Mouse (Mus musculus): ENCODE data around the gene Fignl1. TPM values are rescaled to one million over a fixed set of nuclear protein-coding genes. Genes with fewer than 3 reads are reported as not detected.

The Fignl1 gene
- total and polyA plus RNA-seq, 3 experiments = 34.2 to 59.9 (median 51.2) TPM

- peaks cover 6% of the 10 kb centered on the region; the same call in 1 of the 2 replicates for H3K79me2 ChIP-seq (ENCODE audit: control insufficient read depth, insufficient read depth, low read length, poor library complexity)
- H3K9ac ChIP-seq (ENCODE audit: control insufficient read depth, low read depth, low read length, poor library complexity, severe bottlenecking) = peak overlapping the region; percentile 19; the same call in 1 of the 2 replicates
- H3K4me3 ChIP-seq (ENCODE audit: control insufficient read depth in 1 of 2, insufficient read depth in 1 of 2, low read depth in 2 of 2, low read length in 2 of 2) = no peak overlapping the region
- peaks cover 18 to 36% of the 10 kb centered on the region in 2 experiments for H3K36me3 ChIP-seq (ENCODE audit: control insufficient read depth in 1 of 2, insufficient read depth in 2 of 2, low read length in 2 of 2)
- no peaks in the 10 kb centered on the region for H3K27me3 ChIP-seq (ENCODE audit: control insufficient read depth in 1 of 2, insufficient read depth in 2 of 2, low read length in 2 of 2)
- peak; percentile 95 for DNase-seq (ENCODE audit: low read depth, low spot score)
- no peaks in the 10 kb centered on the region for H3K9me3 ChIP-seq (replicated peaks; ENCODE audit: insufficient read depth, low read length)
- peaks cover 11 to 18% of the 10 kb centered on the region in 2 experiments for H3K4me1 ChIP-seq (ENCODE audit: control insufficient read depth in 1 of 2, insufficient read depth in 2 of 2, low read length in 2 of 2)
- peak overlapping the region; percentile 84 for H3K27ac ChIP-seq (ENCODE audit: control insufficient read depth, low read depth, low read length)
- TF ChIP-seq UBTF (IDR thresholded peaks at IDR 0.05; ENCODE audit: borderline replicate concordance, insufficient read depth, low read depth, low read length) (no peak), USF1 (IDR thresholded peaks at IDR 0.05; ENCODE audit: low read depth, low read length) (no peak), RCOR1 (IDR thresholded peaks at IDR 0.05; ENCODE audit: low read depth, low read length) (no peak), RAD21 (IDR thresholded peaks at IDR 0.05; ENCODE audit: low read depth, low read length) (peak; percentile 99), TAL1 (IDR thresholded peaks at IDR 0.05; ENCODE audit: low read length) (peak; percentile 69), NRF1 (IDR thresholded peaks at IDR 0.05; ENCODE audit: insufficient read depth, low read depth, low read length, poor library complexity, severe bottlenecking) (no peak), SIN3A (IDR thresholded peaks at IDR 0.05; ENCODE audit: low read length) (peak; percentile 75), ETS1 (IDR thresholded peaks at IDR 0.05; ENCODE audit: low read depth, low read length) (0 out of 2 replicates have a peak, but pooled peaks have one; percentile 50), CHD1 (IDR thresholded peaks at IDR 0.05; ENCODE audit: low read depth, low read length) (no peak), TCF12 (IDR thresholded peaks at IDR 0.05; ENCODE audit: low read depth, low read length) (peak; percentile 81), POLR2A (IDR thresholded peaks at IDR 0.05; ENCODE audit: control insufficient read depth in 1 of 2, insufficient read depth in 1 of 2, low read depth in 1 of 2, low read length in 2 of 2, poor library complexity in 1 of 2) (peak in 1 of 2 experiments; percentile 33; a peak in 1 of 4 replicates), EP300 (IDR thresholded peaks at IDR 0.05; ENCODE audit: low read depth in 1 of 2, low read length in 2 of 2) (peak; percentile 92 to 93), MEF2A (IDR thresholded peaks at IDR 0.05; ENCODE audit: extremely low read depth, insufficient replicate concordance, low read depth, low read length, poor library complexity, severe bottlenecking) (no peak), HCFC1 (IDR thresholded peaks at IDR 0.05; ENCODE audit: low read depth, low read length) (peak; percentile 48; the same call in 1 of the 2 replicates), KAT2A (conservative IDR thresholded peaks at IDR 0.05; ENCODE audit: low read depth, low read length) (no peak), ZNF384 (IDR thresholded peaks at IDR 0.05; ENCODE audit: low read depth, low read length) (no peak), JUND (IDR thresholded peaks at IDR 0.05; ENCODE audit: low read depth, low read length) (peak; percentile 80; the same call in 1 of the 2 replicates), NELFE (IDR thresholded peaks at IDR 0.05; ENCODE audit: low read depth, low read length) (no peak), E2F4 (IDR thresholded peaks at IDR 0.05; ENCODE audit: borderline replicate concordance, low read depth, low read length) (no peak), SMC3 (IDR thresholded peaks at IDR 0.05; ENCODE audit: low read depth, low read length) (peak; percentile 99), ZKSCAN1 (IDR thresholded peaks at IDR 0.05; ENCODE audit: low read depth, low read length) (no peak), POLR2AphosphoS2 (IDR thresholded peaks at IDR 0.05; ENCODE audit: low read length) (no peak), CHD2 (IDR thresholded peaks at IDR 0.05; ENCODE audit: low read length) (no peak), CTCF (IDR thresholded peaks at IDR 0.05 in 2 of 3, conservative IDR thresholded peaks at IDR 0.05 in 1 of 3; ENCODE audit: control insufficient read depth in 1 of 3, insufficient read depth in 1 of 3, low read depth in 2 of 3, low read length in 3 of 3, poor library complexity in 1 of 3, severe bottlenecking in 1 of 3) (peak; percentile 83 to 98 (median 90)), MXI1 (IDR thresholded peaks at IDR 0.05; ENCODE audit: low read depth, low read length) (no peak), GABPA (IDR thresholded peaks at IDR 0.05; ENCODE audit: low read depth, low read length) (no peak), MAZ (IDR thresholded peaks at IDR 0.05; ENCODE audit: low read depth, low read length) (no peak), MYB (IDR thresholded peaks at IDR 0.05; ENCODE audit: low read depth, low read length) (no peak), POLR2AphosphoS5 (IDR thresholded peaks at IDR 0.05; ENCODE audit: borderline replicate concordance, low read depth, low read length) (no peak), GATA1 (IDR thresholded peaks at IDR 0.05; ENCODE audit: low read depth, low read length) (peak; percentile 93), MAX (IDR thresholded peaks at IDR 0.05; ENCODE audit: low read length) (no peak), USF2 (IDR thresholded peaks at IDR 0.05; ENCODE audit: borderline replicate concordance in 1 of 2, insufficient read depth in 1 of 2, low read depth in 1 of 2, low read length in 2 of 2) (no peak), MAFK (IDR thresholded peaks at IDR 0.05; ENCODE audit: borderline replicate concordance, low read depth, low read length) (no peak), TBP (IDR thresholded peaks at IDR 0.05; ENCODE audit: low read depth, low read length) (0 out of 2 replicates have a peak, but pooled peaks have one; percentile 30), MYC (IDR thresholded peaks at IDR 0.05; ENCODE audit: low read depth, low read length) (no peak), BHLHE40 (IDR thresholded peaks at IDR 0.05; ENCODE audit: borderline replicate concordance, low read depth, low read length) (peak; percentile 13; the same call in 1 of the 2 replicates), ZC3H11A (IDR thresholded peaks at IDR 0.05; ENCODE audit: low read depth, low read length) (peak; percentile 99)
Measured at GRCm38 (mm10) chr11:11742626-11743025, 66.1 kb downstream of the Fignl1 start.
